Comparison of ENCODE assay signal across 8 mouse cellular contexts in the genomic region with DNA sequence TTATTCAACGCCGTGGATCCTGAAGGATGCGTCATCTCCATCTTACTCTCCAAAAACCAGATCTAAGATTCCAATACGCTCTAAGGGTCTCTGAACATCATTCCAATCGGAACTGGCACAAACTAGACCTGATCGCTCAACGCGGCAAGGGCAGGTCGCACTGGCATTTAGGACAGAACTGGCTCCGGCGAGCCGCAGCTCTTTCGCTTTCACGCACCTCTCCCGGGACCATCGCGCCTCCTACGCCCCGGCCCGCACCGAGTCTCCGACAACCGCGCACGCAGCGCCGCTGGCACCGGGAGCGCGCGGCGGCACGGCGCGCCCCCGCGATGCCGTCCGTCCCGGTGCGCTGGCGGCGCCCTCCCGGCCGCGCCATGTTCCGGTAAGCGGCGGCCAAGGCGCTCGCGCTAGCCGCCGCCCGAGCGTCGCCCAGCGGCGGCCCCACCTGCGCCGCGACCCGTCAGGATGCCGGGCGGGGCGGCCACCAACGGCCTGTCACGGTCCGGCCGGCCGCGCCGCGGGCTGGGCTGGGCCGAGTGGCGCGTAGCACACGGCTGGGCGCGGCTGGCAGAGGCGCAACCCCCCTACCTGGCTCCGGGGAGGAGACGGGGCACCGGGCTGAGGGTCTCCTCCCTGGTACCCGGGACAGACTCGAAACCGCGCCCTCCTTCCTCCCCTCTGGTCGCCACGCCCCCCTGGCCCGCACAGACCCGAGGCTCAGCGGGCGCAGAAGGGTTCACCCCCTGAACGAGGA. TPM values are rescaled to one million over a fixed set of nuclear protein-coding genes. Genes with fewer than 3 reads are reported as not detected.
A peak's percentile ranks its signal among the peaks of the same experiment; 100 is the strongest.
DNase-seq lines count a peak whose midpoint lies in the region; ATAC-seq and TF ChIP-seq lines count a peak whose summit lies in the region.

No protein-coding gene starts in this region.

- peak overlapping the region; percentile 95 for H3K27ac ChIP-seq in forebrain, embryonic 13.5 days
- H3K27ac ChIP-seq in hindbrain, embryonic 11.5 days (ENCODE audit: low read depth, low read length) = peak overlapping the region; percentile 91
- peak overlapping the region; percentile 94 for H3K27ac ChIP-seq in left cerebral cortex, adult 2 months

- peak; percentile 45 for DNase-seq in layer of hippocampus, adult 11-12 months (ENCODE audit: low spot score)
- DNase-seq in layer of hippocampus, adult 9-10 months (ENCODE audit: low spot score) = no peak
- peak; percentile 51 for DNase-seq in c-Kit-negative CD71-positive TER-119-positive erythroid progenitor cells, embryonic 14.5 days (ENCODE audit: low read depth, low spot score)
- peak; percentile 61 for DNase-seq in hindbrain, embryonic 11.5 days (ENCODE audit: low spot score)
- DNase-seq in left cerebral cortex, adult 2 months (ENCODE audit: extremely low spot score in 1 of 2, low spot score in 2 of 2) = peak; percentile 55 to 62
- peak; percentile 68 for DNase-seq in right cerebral cortex, postnatal 25 days

- no peak for TF ChIP-seq CTCF in left cerebral cortex, adult 2 months (IDR thresholded peaks at IDR 0.05)

- H3K4me1 ChIP-seq in forebrain, embryonic 13.5 days = peaks cover 19% of the 10 kb centered on the region
- no peaks in the 10 kb centered on the region for H3K4me1 ChIP-seq in hindbrain, embryonic 11.5 days (replicated peaks; ENCODE audit: control insufficient read depth, insufficient read depth, low read length)

- intact Hi-C loops in left cerebral cortex, adult 2 months (cut with DNase I) = no loop called here

- H3K9me3 ChIP-seq in forebrain, embryonic 13.5 days (replicated peaks) = no peaks in the 10 kb centered on the region
- no peaks in the 10 kb centered on the region for H3K9me3 ChIP-seq in hindbrain, embryonic 11.5 days (ENCODE audit: control insufficient read depth, low read length)

- H3K9ac ChIP-seq in forebrain, embryonic 13.5 days = peak overlapping the region; percentile 91
- H3K9ac ChIP-seq in hindbrain, embryonic 11.5 days (ENCODE audit: low read depth, low read length) = peak overlapping the region; percentile 74

- under 1% methylated on average over 73 of the region's 95 CpGs for WGBS in forebrain, embryonic 13.5 days
- under 1% methylated on average over 60 of the region's 95 CpGs for WGBS in hindbrain, embryonic 11.5 days

- peak; percentile 88 for ATAC-seq in forebrain, embryonic 13.5 days
- ATAC-seq in hindbrain, embryonic 11.5 days (ENCODE audit: low FRiP score) = peak; percentile 89
- ATAC-seq in megakaryocyte, adult 5-6 weeks (ENCODE audit: poor library complexity, severe bottlenecking) = peak; percentile 28

- peak overlapping the region; percentile 94 for H3K4me3 ChIP-seq in forebrain, embryonic 13.5 days
- H3K4me3 ChIP-seq in hindbrain, embryonic 11.5 days (ENCODE audit: low read depth, low read length) = peak overlapping the region; percentile 87
- H3K4me3 ChIP-seq in left cerebral cortex, adult 2 months = peak overlapping the region; percentile 97

- H3K27me3 ChIP-seq in forebrain, embryonic 13.5 days = no peaks in the 10 kb centered on the region
- H3K27me3 ChIP-seq in hindbrain, embryonic 11.5 days (ENCODE audit: control insufficient read depth, insufficient read depth, low read length) = no peaks in the 10 kb centered on the region

- H3K36me3 ChIP-seq in forebrain, embryonic 13.5 days (ENCODE audit: poor library complexity, severe bottlenecking) = peaks cover 21% of the 10 kb centered on the region
- H3K36me3 ChIP-seq in hindbrain, embryonic 11.5 days (ENCODE audit: control insufficient read depth, insufficient read depth, low read length) = no peaks in the 10 kb centered on the region

- H3K4me2 ChIP-seq in forebrain, embryonic 13.5 days = peak overlapping the region; percentile 84
- peak overlapping the region; percentile 87 for H3K4me2 ChIP-seq in hindbrain, embryonic 11.5 days (replicated peaks; ENCODE audit: low read depth, low read length)

RNA-seq across cellular contexts. Expression of a gene that starts 0.5 kb away (rescaled TPM):
- polyA plus RNA-seq in forebrain, embryonic 13.5 days (2015; fragmentation: Nextera tagmentation; extraction: Ambion mirVana) = 77.4 and 80.8 TPM in 2 replicates
- 35.3 and 49.2 TPM in 2 replicates for polyA plus RNA-seq in hindbrain, embryonic 11.5 days (2014; fragmentation: Nextera tagmentation; extraction: Ambion mirVana)
- 100 to 1,000 TPM; 276 to 279 TPM for total RNA-seq in left cerebral cortex, adult 2 months (2021)
- total RNA-seq in megakaryocyte, adult 5-6 weeks (2015) = 27.6 and 37.3 TPM in 2 replicates
- total RNA-seq in megakaryocyte, adult 5-6 weeks (2017) = 38.4 and 56.5 TPM in 2 replicates

RNA-seq across cellular contexts. Expression of a gene that starts 25.0 kb away (rescaled TPM):
- polyA plus RNA-seq in forebrain, embryonic 13.5 days (2015; fragmentation: Nextera tagmentation; extraction: Ambion mirVana) = 354 and 358 TPM in 2 replicates
- polyA plus RNA-seq in hindbrain, embryonic 11.5 days (2014; fragmentation: Nextera tagmentation; extraction: Ambion mirVana) = 336 and 342 TPM in 2 replicates
- total RNA-seq in left cerebral cortex, adult 2 months (2021) = 100 to 1,000 TPM; 219 to 240 TPM
- 170 and 198 TPM in 2 replicates for total RNA-seq in megakaryocyte, adult 5-6 weeks (2015)
- total RNA-seq in megakaryocyte, adult 5-6 weeks (2017) = 195 and 197 TPM in 2 replicates

RNA-seq across cellular contexts. Expression of a gene that starts 35.0 kb away (rescaled TPM):
- polyA plus RNA-seq in forebrain, embryonic 13.5 days (2015; fragmentation: Nextera tagmentation; extraction: Ambion mirVana) = 36.8 and 37.4 TPM in 2 replicates
- 27.6 and 30.8 TPM in 2 replicates for polyA plus RNA-seq in hindbrain, embryonic 11.5 days (2014; fragmentation: Nextera tagmentation; extraction: Ambion mirVana)
- total RNA-seq in left cerebral cortex, adult 2 months (2021) = 10 to 100 TPM; 39.2 to 46.2 TPM
- 14.5 and 19.1 TPM in 2 replicates for total RNA-seq in megakaryocyte, adult 5-6 weeks (2015)
- 29.7 and 30.9 TPM in 2 replicates for total RNA-seq in megakaryocyte, adult 5-6 weeks (2017)

RNA-seq across cellular contexts. Expression of a gene that starts 47.0 kb away (rescaled TPM):
- polyA plus RNA-seq in forebrain, embryonic 13.5 days (2015; fragmentation: Nextera tagmentation; extraction: Ambion mirVana) = 16.2 and 17.3 TPM in 2 replicates
- 13.4 and 17.0 TPM in 2 replicates for polyA plus RNA-seq in hindbrain, embryonic 11.5 days (2014; fragmentation: Nextera tagmentation; extraction: Ambion mirVana)
- 1 to 10 TPM in 1 of 2 experiments, under 1 TPM in 1; 0.68 to 1.6 TPM for total RNA-seq in left cerebral cortex, adult 2 months (2021)
- total RNA-seq in megakaryocyte, adult 5-6 weeks (2015) = 5.2 and 6.7 TPM in 2 replicates
- total RNA-seq in megakaryocyte, adult 5-6 weeks (2017) = 9.8 and 11.1 TPM in 2 replicates

Comparison
In these comparisons a context has a peak if more than half of its experiments do, and no peak if none do; other contexts are left out.
1. ATAC-seq: peak in every context shown above with its lines; median percentile 89 in hindbrain, embryonic 11.5 days; 88 in forebrain, embryonic 13.5 days; 28 in megakaryocyte, adult 5-6 weeks.
2. RNA of a gene that starts 0.5 kb away (total RNA-seq): 276 to 279 TPM in left cerebral cortex, adult 2 months; 27.6 to 56.5 TPM in megakaryocyte, adult 5-6 weeks; every median in the first group is over 4 times any median in the second.
3. Peak in every context shown above with its lines, with median percentiles within 50 percentile points of each other: H3K27ac ChIP-seq and H3K4me3 ChIP-seq.